Mouse (Mus musculus) myocyte (in vitro differentiated cells): ENCODE measurements around the gene Tnip1.

ENCODE experiments used
- POLR2A ChIP-seq: IDR thresholded peaks from one replicate; pipeline ENCODE4 v1.6.1; 2011; ENCODE audit warnings: low read depth, mild to moderate bottlenecking, control low read depth, moderate library complexity; ENCODE audit not compliant: insufficient read length
- USF1 ChIP-seq: IDR thresholded peaks from one replicate; pipeline ENCODE4 v1.6.1; 2011; ENCODE audit warnings: low read depth, mild to moderate bottlenecking, control low read depth, moderate library complexity

GRCm38 (mm10) chr11:54894589-54894988 is 68.1 kb downstream of the Tnip1 start:
- TF ChIP-seq POLR2A: no peak
- TF ChIP-seq USF1: no peak
